Mouse (Mus musculus): ENCODE measurements around the gene Syne3.

Syne3 gene

DNA sequence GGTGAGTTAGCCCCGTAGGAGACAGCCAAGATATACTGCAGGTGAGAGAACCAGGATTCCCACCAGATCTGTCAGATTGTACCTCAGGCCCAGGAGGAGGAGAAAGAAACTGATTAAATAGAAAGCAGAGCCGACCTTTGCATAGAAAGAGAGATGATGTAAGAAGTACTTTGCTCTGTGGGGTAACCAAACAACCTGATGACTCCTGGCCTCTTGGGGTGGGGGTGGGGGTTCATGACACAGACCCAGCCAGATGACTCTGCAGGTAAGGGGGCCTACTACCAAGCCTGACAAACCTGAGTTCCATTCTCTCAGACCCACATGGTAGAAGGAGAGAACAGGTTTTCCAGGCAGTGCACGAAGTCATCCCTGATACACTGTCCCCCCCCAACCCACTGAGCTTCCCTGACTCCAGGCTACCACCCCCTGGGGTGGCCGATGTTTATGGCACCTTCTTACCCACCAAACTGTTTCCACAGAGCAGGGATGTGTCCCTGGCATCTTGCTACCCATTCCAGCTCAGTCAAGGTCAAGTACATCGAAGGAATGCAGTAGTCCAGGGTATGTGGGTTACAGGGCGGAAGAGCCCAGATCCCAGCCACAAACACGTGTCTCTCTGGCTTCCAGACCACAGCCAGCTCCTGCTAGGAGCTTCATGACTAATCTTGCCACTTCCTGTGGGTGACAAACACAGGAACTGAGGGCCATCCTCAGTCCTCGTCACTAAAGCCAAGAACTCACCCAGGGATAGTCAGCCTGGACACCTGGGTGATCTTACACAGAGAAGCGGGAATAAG, 8.9 kb downstream of the Syne3 start:
- no peak for DNase-seq (ENCODE audit: low spot score)

GRCm38 (mm10) chr12:104999171-104999570, 10.4 kb downstream of the Syne3 start:
- no peak for DNase-seq (ENCODE audit: low spot score)

- DNase-seq (ENCODE audit: low spot score) = no peak
Measured at GRCm38 (mm10) chr12:104998541-104998940, 11.1 kb downstream of the Syne3 start.

DNA sequence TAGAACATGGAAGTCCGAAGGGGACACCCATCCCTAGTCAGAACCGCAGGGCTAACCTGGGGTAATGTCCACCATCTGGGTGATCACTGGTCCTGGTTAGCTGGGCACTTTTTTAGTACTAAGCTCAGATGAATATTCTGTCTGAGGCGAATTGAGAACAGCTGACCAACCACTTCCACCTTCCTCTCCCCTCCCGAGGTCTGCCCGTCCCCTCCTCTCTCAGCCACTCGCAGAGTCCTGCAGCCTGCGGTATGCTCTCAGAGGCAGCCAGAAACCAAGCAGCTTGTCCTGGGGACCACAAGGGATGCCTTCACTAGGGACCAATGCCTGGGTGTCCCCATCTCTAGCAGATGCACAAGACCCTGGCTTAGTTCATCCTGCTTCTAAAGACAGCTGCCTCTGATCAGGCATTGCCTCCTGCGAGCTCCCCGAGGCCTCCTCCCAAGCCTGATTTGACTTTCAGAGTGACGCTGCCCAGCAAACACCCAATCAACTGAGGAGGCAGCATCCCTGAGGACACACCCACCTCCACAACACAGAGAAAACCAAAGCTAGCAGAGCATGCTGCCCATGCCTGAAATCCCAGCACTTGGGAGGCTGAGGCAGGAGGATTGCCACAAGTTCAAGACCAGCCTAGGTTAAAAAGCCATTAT, 11.8 kb downstream of the Syne3 start:
- DNase-seq (ENCODE audit: low spot score) = peak; percentile 55

GRCm38 (mm10) chr12:104997159-104997558, 12.4 kb downstream of the Syne3 start:
- no peak for DNase-seq (ENCODE audit: low spot score)

DNA sequence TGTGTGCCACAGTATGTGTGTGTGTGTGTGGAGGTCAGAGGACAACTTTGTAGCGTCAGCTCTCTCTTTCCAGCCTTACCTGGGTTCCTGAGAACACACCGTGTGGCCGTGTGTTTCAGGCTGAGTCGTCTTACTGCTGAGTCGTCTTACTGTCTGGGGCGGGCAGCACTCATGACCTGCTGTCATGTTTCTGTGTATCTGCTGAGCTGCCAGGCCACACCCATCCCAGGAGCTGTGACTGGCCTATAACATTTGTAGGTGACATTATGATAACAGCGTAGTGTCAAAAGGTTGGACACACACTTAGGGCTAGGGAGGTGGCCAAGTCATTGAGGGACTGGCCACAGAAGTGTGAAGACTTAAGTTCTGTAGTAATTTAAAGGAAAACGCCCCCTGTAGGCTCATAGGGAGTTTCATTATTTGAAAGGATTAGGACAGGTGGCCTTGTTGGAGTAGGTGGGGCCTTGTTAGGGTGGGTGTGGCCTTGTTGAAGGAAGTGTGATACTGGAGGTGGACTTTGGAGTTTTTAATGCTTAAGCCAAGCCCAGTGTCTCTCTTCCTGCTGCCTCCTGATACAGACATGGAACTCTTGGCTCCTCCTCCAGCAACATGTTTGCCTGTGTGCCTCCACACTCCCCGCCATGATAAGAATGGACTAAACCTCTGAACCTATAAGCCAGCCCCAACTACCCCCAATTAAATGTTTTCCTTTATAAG, 13.4 kb downstream of the Syne3 start:
- DNase-seq (ENCODE audit: low spot score) = peak; percentile 42

DNA sequence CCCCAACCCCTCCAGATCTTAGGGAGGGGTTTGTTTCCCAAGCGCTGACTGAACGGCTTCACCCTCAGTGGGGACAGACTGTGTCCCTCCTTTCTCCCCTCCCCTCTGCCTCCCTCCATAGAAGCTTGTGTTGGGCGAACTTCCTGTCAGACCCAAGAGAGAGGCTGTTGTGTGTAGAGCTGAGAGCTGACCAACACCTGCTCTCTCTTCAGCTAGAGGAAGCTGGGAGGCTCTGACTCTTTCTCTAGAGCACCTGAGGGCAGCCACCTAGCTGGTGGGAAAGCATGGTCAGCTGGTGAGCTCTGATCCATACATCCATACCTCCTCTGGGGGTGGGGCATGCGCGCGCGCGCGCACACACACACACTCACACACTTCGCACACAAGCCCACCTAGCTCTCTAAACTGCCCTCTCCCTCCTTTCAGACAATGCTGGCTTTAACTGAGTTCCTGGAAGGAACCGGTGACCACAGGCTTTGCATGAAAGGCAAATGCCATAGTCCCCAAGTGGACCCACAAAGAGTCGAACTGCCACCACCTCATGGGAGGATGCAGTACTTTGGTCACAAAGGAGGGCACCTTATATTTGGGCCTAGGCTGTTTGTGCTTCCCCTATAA, 14.2 kb downstream of the Syne3 start:
- DNase-seq (ENCODE audit: low spot score) = no peak

- DNase-seq (ENCODE audit: low spot score) = no peak
Measured at GRCm38 (mm10) chr12:104992838-104993237, 16.8 kb downstream of the Syne3 start.

DNA sequence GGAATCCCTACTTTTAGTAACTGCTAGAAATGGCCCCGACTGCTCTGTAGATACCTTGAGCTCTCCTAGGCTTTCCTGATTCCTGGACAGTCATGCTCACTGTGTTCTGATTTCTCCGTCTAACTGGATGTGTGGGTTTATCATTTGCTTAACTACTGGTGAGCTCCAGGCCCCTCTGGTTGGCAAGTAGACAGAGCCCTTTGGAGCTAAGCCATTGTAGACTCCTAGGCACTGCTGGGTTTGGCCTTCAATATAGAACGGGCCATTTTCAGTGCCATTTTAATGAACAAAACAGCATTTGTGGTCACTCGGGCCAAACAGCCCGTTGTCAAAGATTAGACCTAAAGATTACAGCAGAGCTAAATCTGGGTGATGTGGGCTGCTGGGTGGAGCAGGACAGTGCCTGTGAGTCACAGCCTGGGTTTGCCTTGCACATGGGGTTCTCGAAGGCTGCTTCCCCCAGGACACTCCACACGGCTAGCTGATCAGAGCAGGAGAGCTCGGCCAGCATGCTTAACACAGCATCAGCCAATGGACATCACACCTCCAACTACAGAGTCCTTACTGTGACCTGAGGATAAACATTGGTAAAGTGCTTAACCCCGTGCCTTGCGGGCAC, 17.4 kb downstream of the Syne3 start:
- DNase-seq (ENCODE audit: low spot score) = no peak

GRCm38 (mm10) chr12:104990741-104991454, 18.7 kb downstream of the Syne3 start:
- DNase-seq (ENCODE audit: low spot score) = no peak

DNA sequence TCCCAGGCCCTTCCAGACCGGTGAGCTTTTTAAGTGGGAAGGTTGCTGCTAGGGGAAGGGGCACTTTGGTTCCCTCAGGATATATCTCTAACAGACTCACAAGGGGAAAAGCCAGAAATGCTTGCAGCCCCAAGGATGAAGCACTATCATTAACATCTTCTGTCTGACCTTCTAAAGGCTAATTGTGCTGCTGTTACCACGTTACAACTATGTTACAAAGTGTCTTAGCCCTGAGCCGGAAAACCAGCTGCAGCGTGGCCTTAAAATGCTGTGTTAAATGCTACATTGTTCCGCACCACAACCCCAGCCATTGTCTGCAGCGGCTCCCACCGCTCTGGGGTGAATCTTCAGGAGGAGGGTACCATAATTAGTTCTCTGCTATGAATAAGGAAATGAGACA, 21.7 kb downstream of the Syne3 start:
- DNase-seq (ENCODE audit: low spot score) = no peak

GRCm38 (mm10) chr12:104986781-104987180, 22.8 kb downstream of the Syne3 start:
- no peak for DNase-seq (ENCODE audit: low spot score)

- no peak for DNase-seq (ENCODE audit: low spot score)
Measured at GRCm38 (mm10) chr12:104986001-104986400, 23.6 kb downstream of the Syne3 start.

GRCm38 (mm10) chr12:104985088-104985487, 24.5 kb downstream of the Syne3 start:
- DNase-seq (ENCODE audit: low spot score) = no peak

DNA sequence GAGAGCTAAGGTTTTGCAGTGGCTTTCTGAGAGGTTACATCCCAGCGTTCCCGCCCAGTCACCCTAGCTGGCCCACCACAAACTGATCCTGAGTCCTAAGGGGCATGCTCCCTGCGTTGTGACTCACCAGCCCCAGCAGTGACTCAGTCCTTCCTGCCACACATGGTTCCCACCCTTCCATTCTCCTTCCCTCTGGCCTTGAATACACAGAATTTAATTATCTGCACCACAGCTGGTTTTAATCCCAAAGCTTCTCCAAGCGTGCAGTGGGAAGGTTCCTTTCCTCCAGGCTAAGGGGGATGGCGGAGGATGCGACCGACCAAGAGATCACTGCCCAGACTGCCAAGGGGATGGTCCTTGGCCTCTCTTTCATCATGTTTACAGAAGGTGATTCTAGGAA, 26.1 kb downstream of the Syne3 start:
- no peak for DNase-seq (ENCODE audit: low spot score)

DNA sequence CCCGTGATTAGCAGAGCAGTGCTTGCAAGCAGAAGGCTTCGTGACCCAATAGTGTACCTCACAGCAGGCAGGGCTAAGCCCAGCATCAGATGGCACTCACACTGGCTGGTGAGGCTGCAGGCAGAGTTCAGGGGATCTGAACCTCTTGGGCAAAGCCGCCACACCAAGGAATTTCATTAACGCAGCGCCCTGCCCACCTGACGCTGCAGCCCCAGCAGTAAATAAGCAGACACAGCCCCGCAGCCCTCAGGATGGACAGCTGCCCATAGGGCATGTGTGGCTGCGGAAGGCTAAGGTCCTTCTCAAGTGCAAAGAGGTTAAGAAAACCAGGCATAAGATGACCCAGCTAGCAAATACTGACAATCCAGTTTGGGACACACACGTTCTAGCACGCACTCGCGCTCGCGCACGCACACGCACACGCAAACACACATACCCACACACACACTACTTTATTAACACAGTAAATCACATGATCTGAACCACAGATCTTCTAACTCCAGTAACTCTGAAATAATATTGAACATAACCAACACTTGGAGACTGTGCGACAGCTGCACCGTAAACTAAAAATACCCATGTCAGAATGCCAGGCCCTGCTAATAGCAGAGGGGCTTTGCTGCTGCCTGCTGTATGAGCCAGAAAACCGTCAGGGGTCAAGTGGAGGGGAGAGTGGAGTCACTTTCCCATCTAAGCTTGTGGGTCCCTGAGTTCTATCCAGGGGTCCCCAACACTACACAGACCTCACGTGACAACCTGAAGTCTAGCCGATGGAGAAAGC, 30.5 kb downstream of the Syne3 start:
- no peak for DNase-seq (ENCODE audit: low spot score)

DNA sequence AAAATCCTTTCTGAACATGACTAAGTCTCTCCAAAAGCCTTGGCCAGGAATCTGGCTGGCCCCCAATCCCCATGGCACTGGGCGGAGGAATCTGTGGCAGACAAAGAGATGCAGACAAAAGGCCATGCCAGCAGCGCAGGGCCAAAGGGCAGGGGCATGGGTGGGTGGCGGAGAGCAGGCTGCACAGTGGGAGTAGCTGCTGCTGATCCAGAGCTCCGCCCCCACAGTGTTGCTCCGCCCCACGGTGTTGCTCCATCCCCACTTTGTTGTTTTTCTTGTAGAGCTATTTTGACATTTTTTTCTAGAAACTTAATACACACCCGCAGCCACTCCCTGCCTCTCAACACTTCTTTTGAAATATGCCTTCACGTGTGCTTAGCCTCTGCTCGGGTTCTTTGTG, 31.2 kb downstream of the Syne3 start:
- no peak for DNase-seq (ENCODE audit: low spot score)

- DNase-seq (ENCODE audit: low spot score) = no peak
Measured at GRCm38 (mm10) chr12:104976903-104977302, 32.7 kb downstream of the Syne3 start.

DNA sequence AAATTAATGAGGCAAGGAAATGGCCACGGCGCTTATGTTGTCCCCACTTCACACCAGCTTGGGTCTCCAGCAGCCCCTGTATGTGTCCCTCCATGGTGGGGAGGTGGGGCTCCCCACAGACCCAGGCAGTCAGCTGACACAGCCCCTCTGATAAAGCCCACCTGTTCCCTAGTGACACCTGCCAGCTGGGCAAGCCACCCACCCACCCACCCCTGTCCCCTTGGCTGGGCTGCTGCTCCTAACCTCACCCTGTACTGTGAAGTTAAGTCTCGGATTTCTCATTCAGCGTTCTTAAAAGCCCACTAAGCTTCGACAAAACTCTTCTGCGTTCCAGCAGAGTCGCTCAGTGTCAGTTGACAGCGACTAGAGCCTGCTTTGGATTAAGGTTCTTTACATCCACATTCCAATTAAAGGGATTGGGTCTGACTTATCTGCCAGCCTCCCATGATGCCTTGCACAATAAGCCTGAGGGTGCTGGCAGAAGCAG, 33.2 kb downstream of the Syne3 start:
- DNase-seq (ENCODE audit: low spot score) = no peak

- no peak for DNase-seq (ENCODE audit: low spot score)
Measured at GRCm38 (mm10) chr12:104972860-104973259, 36.7 kb downstream of the Syne3 start.
